Mouse (Mus musculus): ENCODE data around the gene Hivep2. TPM values are rescaled to one million over a fixed set of nuclear protein-coding genes. Genes with fewer than 3 reads are reported as not detected.

Hivep2 gene
- total RNA-seq, 1 experiment, result 2.3 TPM

GRCm38 (mm10) chr10:14040716-14041470 lies 75.0 kb downstream of the Hivep2 start:
- peaks cover 0 to 10% of the 10 kb centered on the region in 2 experiments; a peak in 1 of 4 replicates for H3K4me1 ChIP-seq (ENCODE audit: control insufficient read depth in 2 of 2, insufficient read depth in 2 of 2, low read length in 2 of 2, poor library complexity in 1 of 2)
- in situ Hi-C loops (cut with MboI; ENCODE audit: low sequenced_read_pairs in 2 of 2, unreplicated experiment in 2 of 2), result no loop called here
- H3K4me3 ChIP-seq (ENCODE audit: insufficient read depth in 1 of 2, low read depth in 1 of 2, low read length in 2 of 2, poor library complexity in 1 of 2, severe bottlenecking in 1 of 2), result no peak overlapping the region
- H3K9ac ChIP-seq (ENCODE audit: insufficient read depth, low read depth, low read length, poor library complexity, severe bottlenecking), result no peak overlapping the region
- TF ChIP-seq ZC3H11A (IDR thresholded peaks at IDR 0.05; ENCODE audit: borderline replicate concordance, low read depth, low read length) (no peak), MAFK (IDR thresholded peaks at IDR 0.05; ENCODE audit: insufficient read depth, low read depth, low read length) (no peak), HCFC1 (IDR thresholded peaks at IDR 0.05; ENCODE audit: borderline replicate concordance, insufficient read depth, low read length) (no peak), CHD2 (IDR thresholded peaks at IDR 0.05; ENCODE audit: low read depth, low read length) (no peak), ZNF384 (IDR thresholded peaks at IDR 0.05; ENCODE audit: low read depth, low read length) (no peak)
- no peaks in the 10 kb centered on the region for H3K36me3 ChIP-seq (ENCODE audit: control insufficient read depth, insufficient read depth, low read length, poor library complexity, severe bottlenecking)
- DNase-seq (ENCODE audit: low read depth, low spot score), result no peak
- H3K27ac ChIP-seq (ENCODE audit: insufficient read depth, low read depth, low read length, poor library complexity, severe bottlenecking), result no peak overlapping the region
- H3K9me3 ChIP-seq (ENCODE audit: control insufficient read depth, insufficient read depth, low read depth, low read length), result no peaks in the 10 kb centered on the region

GRCm38 (mm10) chr10:14041606-14042005 lies 75.7 kb downstream of the Hivep2 start:
- TF ChIP-seq ZNF384 (IDR thresholded peaks at IDR 0.05; ENCODE audit: low read depth, low read length) (no peak), MAFK (IDR thresholded peaks at IDR 0.05; ENCODE audit: insufficient read depth, low read depth, low read length) (no peak), HCFC1 (IDR thresholded peaks at IDR 0.05; ENCODE audit: borderline replicate concordance, insufficient read depth, low read length) (no peak), CHD2 (IDR thresholded peaks at IDR 0.05; ENCODE audit: low read depth, low read length) (no peak), ZC3H11A (IDR thresholded peaks at IDR 0.05; ENCODE audit: borderline replicate concordance, low read depth, low read length) (no peak)
- Histone ChIP-seq H3K36me3 (ENCODE audit: control insufficient read depth, insufficient read depth, low read length, poor library complexity, severe bottlenecking) (no peaks in the 10 kb centered on the region), H3K9me3 (ENCODE audit: control insufficient read depth, insufficient read depth, low read depth, low read length) (no peaks in the 10 kb centered on the region), H3K4me1 (ENCODE audit: control insufficient read depth in 2 of 2, insufficient read depth in 2 of 2, low read length in 2 of 2, poor library complexity in 1 of 2) (peaks cover 0 to 10% of the 10 kb centered on the region in 2 experiments; a peak in 1 of 4 replicates), H3K9ac (ENCODE audit: insufficient read depth, low read depth, low read length, poor library complexity, severe bottlenecking) (no peak overlapping the region), H3K27ac (ENCODE audit: insufficient read depth, low read depth, low read length, poor library complexity, severe bottlenecking) (no peak overlapping the region), H3K4me3 (ENCODE audit: insufficient read depth in 1 of 2, low read depth in 1 of 2, low read length in 2 of 2, poor library complexity in 1 of 2, severe bottlenecking in 1 of 2) (no peak overlapping the region)
- DNase-seq (ENCODE audit: low read depth, low spot score), result no peak
- in situ Hi-C loops (cut with MboI; ENCODE audit: low sequenced_read_pairs in 2 of 2, unreplicated experiment in 2 of 2), result no loop called here

- TF ChIP-seq MAFK (IDR thresholded peaks at IDR 0.05; ENCODE audit: insufficient read depth, low read depth, low read length), result no peak
- TF ChIP-seq ZC3H11A (IDR thresholded peaks at IDR 0.05; ENCODE audit: borderline replicate concordance, low read depth, low read length), result no peak
- no peak for TF ChIP-seq ZNF384 (IDR thresholded peaks at IDR 0.05; ENCODE audit: low read depth, low read length)
- no peak for TF ChIP-seq CHD2 (IDR thresholded peaks at IDR 0.05; ENCODE audit: low read depth, low read length)
- TF ChIP-seq HCFC1 (IDR thresholded peaks at IDR 0.05; ENCODE audit: borderline replicate concordance, insufficient read depth, low read length), result no peak
- H3K36me3 ChIP-seq (ENCODE audit: control insufficient read depth, insufficient read depth, low read length, poor library complexity, severe bottlenecking), result no peaks in the 10 kb centered on the region
- H3K9ac ChIP-seq (ENCODE audit: insufficient read depth, low read depth, low read length, poor library complexity, severe bottlenecking), result no peak overlapping the region
- no peak for DNase-seq (ENCODE audit: low read depth, low spot score)
- peaks cover 0 to 10% of the 10 kb centered on the region in 2 experiments; a peak in 1 of 4 replicates for H3K4me1 ChIP-seq (ENCODE audit: control insufficient read depth in 2 of 2, insufficient read depth in 2 of 2, low read length in 2 of 2, poor library complexity in 1 of 2)
- no peaks in the 10 kb centered on the region for H3K9me3 ChIP-seq (ENCODE audit: control insufficient read depth, insufficient read depth, low read depth, low read length)
- no peak overlapping the region for H3K4me3 ChIP-seq (ENCODE audit: insufficient read depth in 1 of 2, low read depth in 1 of 2, low read length in 2 of 2, poor library complexity in 1 of 2, severe bottlenecking in 1 of 2)
- in situ Hi-C loops (cut with MboI; ENCODE audit: low sequenced_read_pairs in 2 of 2, unreplicated experiment in 2 of 2), result no loop called here
- H3K27ac ChIP-seq (ENCODE audit: insufficient read depth, low read depth, low read length, poor library complexity, severe bottlenecking), result no peak overlapping the region
Measured at GRCm38 (mm10) chr10:14042539-14043348, 76.9 kb downstream of the Hivep2 start.

- no peak for DNase-seq (ENCODE audit: low read depth, low spot score)
- no peak overlapping the region for H3K9ac ChIP-seq (ENCODE audit: insufficient read depth, low read depth, low read length, poor library complexity, severe bottlenecking)
- no peak overlapping the region for H3K4me3 ChIP-seq (ENCODE audit: insufficient read depth in 1 of 2, low read depth in 1 of 2, low read length in 2 of 2, poor library complexity in 1 of 2, severe bottlenecking in 1 of 2)
- no peak overlapping the region for H3K27ac ChIP-seq (ENCODE audit: insufficient read depth, low read depth, low read length, poor library complexity, severe bottlenecking)
- peaks cover 0 to 10% of the 10 kb centered on the region in 2 experiments; a peak in 1 of 4 replicates for H3K4me1 ChIP-seq (ENCODE audit: control insufficient read depth in 2 of 2, insufficient read depth in 2 of 2, low read length in 2 of 2, poor library complexity in 1 of 2)
- no peaks in the 10 kb centered on the region for H3K36me3 ChIP-seq (ENCODE audit: control insufficient read depth, insufficient read depth, low read length, poor library complexity, severe bottlenecking)
- no peak for TF ChIP-seq CHD2 (IDR thresholded peaks at IDR 0.05; ENCODE audit: low read depth, low read length)
- no peak for TF ChIP-seq ZNF384 (IDR thresholded peaks at IDR 0.05; ENCODE audit: low read depth, low read length)
- no peak for TF ChIP-seq ZC3H11A (IDR thresholded peaks at IDR 0.05; ENCODE audit: borderline replicate concordance, low read depth, low read length)
- TF ChIP-seq HCFC1 (IDR thresholded peaks at IDR 0.05; ENCODE audit: borderline replicate concordance, insufficient read depth, low read length), result no peak
- TF ChIP-seq MAFK (IDR thresholded peaks at IDR 0.05; ENCODE audit: insufficient read depth, low read depth, low read length), result no peak
- in situ Hi-C loops (cut with MboI; ENCODE audit: low sequenced_read_pairs in 2 of 2, unreplicated experiment in 2 of 2), result no loop called here
- no peaks in the 10 kb centered on the region for H3K9me3 ChIP-seq (ENCODE audit: control insufficient read depth, insufficient read depth, low read depth, low read length)
Measured at GRCm38 (mm10) chr10:14043349-14043710, 77.5 kb downstream of the Hivep2 start.

All from ES-E14 (cell line).